ENCODE assay signal across 19 mouse cellular contexts in the genomic region with DNA sequence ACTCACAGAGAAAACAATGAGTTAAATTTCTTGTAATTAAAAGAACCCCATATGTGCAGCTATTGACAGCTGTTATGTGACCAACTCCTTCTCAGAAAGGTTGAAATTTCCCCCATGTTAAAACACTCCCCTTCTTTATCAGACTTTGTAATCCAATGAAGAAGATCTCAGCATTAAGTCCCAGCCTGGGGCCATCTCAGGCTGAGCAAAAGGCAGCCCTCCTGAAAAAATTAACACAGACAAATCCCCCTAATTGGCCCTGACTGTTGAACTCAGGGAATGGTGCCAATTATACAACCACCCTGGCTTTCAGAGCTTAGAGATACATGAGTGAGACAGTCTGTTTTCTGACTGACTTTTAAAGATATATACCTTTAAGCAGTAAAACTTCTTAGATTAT.
"Had no signal": no experiment of that assay in that cellular context is flagged by ENCODE, and none has a peak within 500 bp of the region (broad histone marks: within the 10 kb centered on the region; RNA-seq: fewer than 3 reads in every experiment).

No protein-coding gene starts in this region.

- ATAC-seq: liver, postnatal 0 days; lung, postnatal 0 days; midbrain, embryonic 13.5 days; midbrain, embryonic 16.5 days had no signal

- H3K4me2 ChIP-seq: liver, embryonic 11.5 days; liver, embryonic 13.5 days; liver, embryonic 15.5 days; lung, embryonic 15.5 days; midbrain, embryonic 13.5 days; neural tube, embryonic 12.5 days; stomach, embryonic 15.5 days had no signal

- DNase-seq: liver, embryonic 13.5 days; liver, postnatal 0 days; lung, adult 2 months; lung, postnatal 14 days; lung, postnatal 36 days; right cerebral cortex, postnatal 14 days; thymus, adult 18-20 months; thymus, postnatal 14 days; thymus, postnatal 36 days had no signal

- H3K27ac ChIP-seq: liver, embryonic 13.5 days; liver, embryonic 15.5 days; lung, embryonic 15.5 days; macrophage; midbrain, embryonic 13.5 days; neural tube, embryonic 12.5 days; stomach, embryonic 15.5 days had no signal

- H3K4me1 ChIP-seq: liver, embryonic 13.5 days; liver, embryonic 15.5 days; lung, embryonic 15.5 days; megakaryocyte, embryonic 14.5 days; midbrain, embryonic 13.5 days; neural tube, embryonic 12.5 days; stomach, embryonic 15.5 days had no signal

- H3K4me3 ChIP-seq: liver, embryonic 13.5 days; liver, embryonic 15.5 days; lung, embryonic 15.5 days; megakaryocyte, embryonic 14.5 days; midbrain, embryonic 13.5 days; neural tube, embryonic 12.5 days; stomach, embryonic 15.5 days had no signal

- H3K36me3 ChIP-seq: liver, embryonic 13.5 days; liver, embryonic 15.5 days; lung, embryonic 15.5 days; midbrain, embryonic 13.5 days; neural tube, embryonic 12.5 days; stomach, embryonic 15.5 days had no signal

- H3K27me3 ChIP-seq: liver, embryonic 13.5 days; liver, embryonic 15.5 days; lung, embryonic 15.5 days; megakaryocyte, embryonic 14.5 days; midbrain, embryonic 13.5 days; neural tube, embryonic 12.5 days; stomach, embryonic 15.5 days had no signal

- H3K9me3 ChIP-seq: liver, embryonic 13.5 days; liver, embryonic 15.5 days; lung, embryonic 15.5 days; stomach, embryonic 15.5 days had no signal

- H3K9ac ChIP-seq: liver, embryonic 13.5 days; liver, embryonic 15.5 days; liver, postnatal 0 days; lung, embryonic 15.5 days; midbrain, embryonic 13.5 days; neural tube, embryonic 12.5 days; stomach, embryonic 15.5 days had no signal
